Mouse (Mus musculus) liver, postnatal 0 days (tissue): ENCODE results near the gene Etfbkmt.

Source experiments
- CTCF ChIP-seq: sonication (generic); IDR thresholded peaks from 2 replicates; pipeline ENCODE4 v1.5.1; 2016; ENCODE audit warnings: antibody characterized with exemption, low read depth
- EP300 ChIP-seq: IDR thresholded peaks from 2 replicates; pipeline ENCODE4 v1.6.1; 2016; ENCODE audit warnings: antibody characterized with exemption, low read depth, mild to moderate bottlenecking

GRCm38 (mm10) chr6:149092406-149092805 lies 47.2 kb upstream of the Etfbkmt start:
- TF ChIP-seq CTCF: no peak
- TF ChIP-seq EP300: no peak
